Mouse (Mus musculus) kidney, adult 2 months (tissue): ENCODE data around the gene Osmr.

Experiments used
- CTCF ChIP-seq: fragments of 200-500 bp; conservative IDR thresholded peaks from 2 replicates; pipeline ENCODE4 v1.5.1; 2011; ENCODE audit warnings: low read depth, mild to moderate bottlenecking, control low read depth, low read length, moderate library complexity, mixed read lengths; ENCODE audit not compliant: insufficient read depth, insufficient read length
- POLR2A ChIP-seq: fragments of 200-500 bp; IDR thresholded peaks from one replicate; pipeline ENCODE4 v1.6.1; 2011; ENCODE audit warnings: low read depth, low read length, control low read depth

DNA sequence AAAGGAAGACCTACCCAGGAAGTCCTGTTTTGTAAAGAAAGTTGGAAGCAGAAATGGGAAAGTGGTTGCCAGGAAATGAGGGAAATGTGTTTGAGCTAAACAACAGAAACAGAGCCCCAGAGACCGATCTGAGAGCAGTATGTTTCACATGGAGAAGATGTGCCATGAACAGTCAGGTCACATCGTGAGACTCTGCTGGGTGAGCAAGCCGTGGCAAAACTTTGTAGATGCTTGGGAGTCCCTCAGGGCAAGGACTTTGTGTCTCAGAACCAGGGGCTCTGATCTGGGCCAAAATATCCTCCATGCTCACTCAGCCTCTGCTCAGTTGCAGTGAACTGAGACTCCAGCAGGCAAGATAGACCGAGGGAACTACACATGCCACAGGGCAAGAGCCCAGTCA lies 15.9 kb downstream of the Osmr start:
- TF ChIP-seq CTCF: no peak
- TF ChIP-seq POLR2A: no peak
